Mouse (Mus musculus): Measurements from ENCODE around the gene Plekhm2.

The Plekhm2 gene

GRCm38 (mm10) chr4:141672325-141672724 lies 7.6 kb upstream of the Plekhm2 start:
- no peak for TF ChIP-seq GATA4 (IDR thresholded peaks at IDR 0.05; ENCODE audit: insufficient replicate concordance, low read length)

DNA sequence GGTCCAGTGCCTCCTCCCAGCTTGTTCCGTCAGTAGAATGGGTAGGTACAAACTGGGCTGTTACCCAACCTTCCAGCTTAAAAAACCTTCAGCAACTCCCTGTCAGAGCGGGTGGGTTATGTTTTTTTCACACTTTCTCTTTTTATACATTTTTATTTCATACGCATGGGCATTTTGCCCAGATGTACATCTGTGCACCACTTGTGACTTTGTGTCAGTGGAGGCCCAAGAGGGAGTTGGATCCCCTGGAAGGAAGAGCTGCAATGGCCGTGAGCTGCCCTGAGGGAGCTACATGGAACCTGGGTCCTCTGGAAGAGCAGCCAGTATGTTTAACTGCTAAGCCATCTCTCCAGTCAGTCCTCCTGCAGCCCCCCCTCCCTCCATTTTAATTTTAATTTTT lies 6.7 kb upstream of the Plekhm2 start:
- no peak for TF ChIP-seq GATA4 (IDR thresholded peaks at IDR 0.05; ENCODE audit: insufficient replicate concordance, low read length)

- TF ChIP-seq GATA4 (IDR thresholded peaks at IDR 0.05; ENCODE audit: insufficient replicate concordance, low read length): no peak
Measured at GRCm38 (mm10) chr4:141669898-141670712, 5.4 kb upstream of the Plekhm2 start.

DNA sequence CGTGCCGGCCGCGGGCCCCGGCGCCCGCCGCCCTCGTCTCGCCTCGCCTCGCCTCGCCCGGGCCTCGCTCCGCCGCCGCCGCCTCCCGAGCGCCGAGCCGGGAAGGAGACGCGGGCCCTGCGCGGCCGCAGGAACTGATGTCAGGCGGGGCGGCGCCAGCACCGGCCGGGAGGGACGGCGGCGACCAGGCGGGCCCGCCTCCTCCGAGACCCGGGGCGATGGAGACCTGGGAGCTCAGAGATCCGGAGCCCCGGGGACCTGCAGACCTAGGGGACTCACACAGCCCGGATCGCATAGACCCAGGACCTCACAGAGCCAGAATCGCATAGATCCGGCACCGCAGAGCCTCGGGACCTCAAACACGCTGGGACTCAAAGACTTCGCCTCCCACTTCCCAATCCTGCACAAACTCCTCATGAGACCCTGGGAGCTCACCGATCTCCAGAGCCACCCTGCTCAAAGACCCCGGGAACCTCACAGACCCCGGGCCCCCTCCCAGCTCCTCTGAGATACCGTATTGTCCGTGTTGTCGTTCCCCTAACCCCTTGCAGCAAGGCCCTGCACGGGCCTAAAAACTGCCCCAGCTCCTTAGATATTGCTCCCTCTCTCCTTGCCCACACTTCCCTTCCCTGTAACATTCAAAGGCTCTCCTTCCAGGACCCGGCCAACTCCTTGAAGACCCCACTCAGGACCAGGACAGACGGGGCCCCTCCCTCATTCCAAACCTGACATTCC lies 521 bp downstream of the Plekhm2 start:
- TF ChIP-seq GATA4 (IDR thresholded peaks at IDR 0.05; ENCODE audit: insufficient replicate concordance, low read length): no peak

DNA sequence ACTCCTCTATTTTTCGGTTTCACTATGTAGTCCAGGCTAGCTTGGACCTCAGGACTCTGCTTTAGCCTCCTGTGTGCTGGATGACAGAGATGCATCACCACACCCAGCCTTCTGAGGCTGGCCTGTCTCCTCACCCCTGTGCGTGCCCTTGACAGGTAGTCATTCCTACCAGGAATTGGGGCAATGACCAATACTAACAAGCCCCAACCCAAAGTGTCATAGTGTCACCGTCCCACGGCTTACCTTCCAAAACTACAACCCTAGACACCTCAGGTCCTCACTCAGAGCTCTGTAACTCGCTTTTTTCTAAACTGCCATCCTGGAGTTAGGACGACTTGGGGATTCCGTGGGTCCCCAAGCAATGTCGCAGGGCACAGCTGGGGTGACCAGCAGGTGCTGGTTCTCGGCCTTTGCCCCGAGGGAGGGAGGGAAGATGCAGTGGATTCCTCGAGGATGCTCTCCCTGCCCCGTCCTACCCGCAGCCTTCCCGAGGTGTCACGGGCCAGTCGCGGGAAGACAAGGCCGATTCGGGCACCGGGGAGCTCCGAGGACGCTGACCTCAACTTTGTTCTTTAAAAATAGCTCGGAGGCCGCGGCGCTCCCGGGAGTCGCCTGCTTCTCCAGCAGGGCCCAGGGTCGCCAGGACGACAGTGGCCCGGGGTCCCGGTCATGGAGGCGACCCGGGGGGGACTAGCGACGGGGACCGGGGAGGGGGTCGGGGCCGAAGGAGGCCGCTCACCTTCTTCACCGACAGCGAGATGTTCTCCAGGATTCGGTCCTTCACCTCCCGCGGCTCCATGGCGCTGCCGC lies 1.4 kb downstream of the Plekhm2 start:
- TF ChIP-seq GATA4 (IDR thresholded peaks at IDR 0.05; ENCODE audit: insufficient replicate concordance, low read length): no peak

DNA sequence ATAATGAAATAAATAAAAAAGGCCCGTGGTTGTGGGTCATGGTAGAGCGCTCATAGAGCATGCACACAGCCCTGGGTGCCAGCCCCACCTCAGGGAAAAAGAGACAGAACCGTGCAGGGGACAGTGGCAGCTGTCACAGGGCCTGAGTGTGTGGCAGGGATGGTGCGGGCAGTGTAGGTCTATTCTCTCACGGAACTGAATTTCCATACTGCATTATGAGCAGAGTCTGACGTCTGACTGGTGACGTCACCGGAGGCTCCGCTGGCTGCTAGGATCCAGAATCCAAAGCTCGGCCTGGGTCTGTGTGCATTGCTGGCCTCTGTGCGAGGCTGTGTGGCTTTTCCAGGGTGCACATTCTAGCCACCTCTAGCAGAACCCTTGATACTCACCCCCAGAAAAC lies 3.8 kb downstream of the Plekhm2 start:
- no peak for TF ChIP-seq GATA4 (IDR thresholded peaks at IDR 0.05; ENCODE audit: insufficient replicate concordance, low read length)

GRCm38 (mm10) chr4:141659739-141660138 lies 5.0 kb downstream of the Plekhm2 start:
- no peak for TF ChIP-seq GATA4 (IDR thresholded peaks at IDR 0.05; ENCODE audit: insufficient replicate concordance, low read length)

DNA sequence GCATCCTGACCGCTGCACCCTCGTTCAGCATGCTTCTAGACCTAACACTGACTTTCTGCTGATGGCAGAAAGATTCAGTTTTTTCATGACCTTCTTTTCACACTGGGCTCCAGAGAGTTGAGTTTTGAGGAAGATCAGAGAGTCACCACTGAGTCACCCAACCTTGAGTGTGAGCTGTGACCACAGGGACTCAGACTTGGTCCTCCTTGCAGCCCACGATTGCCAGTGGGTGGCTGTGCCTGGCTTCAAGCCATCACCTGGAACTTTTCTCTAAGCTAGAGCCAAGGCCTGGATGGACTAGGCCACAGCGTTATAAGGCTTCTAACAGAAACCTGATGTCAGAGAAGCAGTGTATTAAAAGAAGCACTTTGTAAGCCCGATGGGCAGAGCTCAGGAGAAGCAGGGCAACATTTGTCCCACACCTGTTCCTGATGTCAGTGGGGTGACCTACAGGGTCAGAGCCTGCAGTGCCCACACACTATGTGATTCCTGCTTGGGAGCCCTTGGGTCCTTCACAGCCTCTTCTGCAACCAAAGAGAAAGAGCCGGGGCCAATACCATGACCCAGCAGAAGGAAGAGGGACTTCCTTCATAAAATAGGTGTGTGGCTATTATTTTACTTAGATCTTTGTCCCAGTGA lies 5.7 kb downstream of the Plekhm2 start:
- TF ChIP-seq GATA4 (IDR thresholded peaks at IDR 0.05; ENCODE audit: insufficient replicate concordance, low read length): no peak

- TF ChIP-seq GATA4 (IDR thresholded peaks at IDR 0.05; ENCODE audit: insufficient replicate concordance, low read length): no peak
Measured at GRCm38 (mm10) chr4:141656932-141657331, 7.8 kb downstream of the Plekhm2 start.

DNA sequence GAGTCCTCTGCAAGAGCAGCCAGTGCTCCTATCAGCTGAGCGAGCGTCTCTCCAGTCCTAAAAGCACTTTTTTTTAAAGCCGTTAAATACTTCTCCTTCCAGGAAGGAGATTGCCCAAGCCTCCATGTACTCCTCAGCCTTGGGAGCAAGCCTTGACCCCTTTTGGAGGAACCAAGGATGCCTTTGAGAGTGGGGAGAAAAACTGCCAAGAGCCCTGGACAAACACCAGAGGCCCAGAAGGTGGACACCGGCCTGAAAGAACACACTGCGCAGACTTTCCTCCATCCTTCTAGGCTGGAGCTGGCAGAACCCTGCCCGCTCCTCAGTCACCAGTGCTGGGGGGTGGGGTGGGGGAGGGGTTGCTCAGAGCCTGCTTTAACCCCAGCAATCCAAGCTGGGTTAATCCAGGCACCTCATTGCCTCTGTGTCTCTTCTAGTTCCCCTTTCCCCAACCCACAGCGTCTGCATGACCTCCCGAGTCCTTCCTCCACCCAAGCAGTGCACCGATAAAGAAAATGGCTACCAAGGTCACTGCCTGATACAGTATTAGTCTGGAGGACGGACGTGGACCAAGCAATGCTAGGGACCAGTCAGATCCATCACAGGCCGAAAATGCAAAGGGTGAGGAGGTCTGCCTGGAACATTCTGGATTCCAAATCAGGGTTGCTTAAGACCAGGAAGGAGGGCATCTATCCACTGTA lies 8.6 kb downstream of the Plekhm2 start:
- no peak for TF ChIP-seq GATA4 (IDR thresholded peaks at IDR 0.05; ENCODE audit: insufficient replicate concordance, low read length)

GRCm38 (mm10) chr4:141654509-141654908 lies 10.2 kb downstream of the Plekhm2 start:
- TF ChIP-seq GATA4 (IDR thresholded peaks at IDR 0.05; ENCODE audit: insufficient replicate concordance, low read length): no peak

- no peak for TF ChIP-seq GATA4 (IDR thresholded peaks at IDR 0.05; ENCODE audit: insufficient replicate concordance, low read length)
Measured at GRCm38 (mm10) chr4:141653813-141654212, 10.9 kb downstream of the Plekhm2 start.

- no peak for TF ChIP-seq GATA4 (IDR thresholded peaks at IDR 0.05; ENCODE audit: insufficient replicate concordance, low read length)
Measured at GRCm38 (mm10) chr4:141653044-141653443, 11.7 kb downstream of the Plekhm2 start.

DNA sequence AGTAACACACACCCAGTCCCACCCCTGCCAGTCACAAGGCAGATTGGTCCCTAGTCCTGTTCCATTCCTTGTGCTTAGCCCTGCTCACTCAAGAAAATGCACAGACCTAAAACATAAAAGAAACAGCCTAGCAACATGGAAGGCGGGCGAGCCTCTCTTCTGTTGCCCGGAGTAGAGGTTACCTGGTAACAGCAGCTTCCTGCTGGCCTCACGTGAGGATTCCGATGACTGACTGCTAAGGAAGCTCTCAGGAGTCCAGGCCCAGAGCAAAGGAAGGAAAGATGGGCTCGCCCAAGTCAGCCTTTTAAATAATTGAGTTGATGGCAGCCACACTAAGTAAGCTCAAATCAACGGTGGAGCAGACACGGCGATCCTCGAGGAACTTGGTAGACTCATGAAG lies 12.8 kb downstream of the Plekhm2 start:
- no peak for TF ChIP-seq GATA4 (IDR thresholded peaks at IDR 0.05; ENCODE audit: insufficient replicate concordance, low read length)
